Mouse (Mus musculus): ENCODE measurements around the gene Cdhr2.

- TF ChIP-seq FLI1 (IDR thresholded peaks at IDR 0.05; ENCODE audit: low read length) = no peak
- no peak for TF ChIP-seq GATA1 (IDR thresholded peaks at IDR 0.05; ENCODE audit: borderline replicate concordance, low read length)
Observed at GRCm38 (mm10) chr13:54685174-54685573, 16.1 kb upstream of the Cdhr2 start.
